Mouse (Mus musculus) right cerebral cortex, adult 18-20 months (tissue): ENCODE measurements around the gene Sdccag8.
A peak's percentile ranks its signal among the peaks of the same experiment; 100 is the strongest.

Experiments used
- DNase-seq: peaks from one replicate; pipeline ENCODE4 v3.0.0; 2022; ENCODE audit warnings: mixed read lengths

Sdccag8 gene

DNA sequence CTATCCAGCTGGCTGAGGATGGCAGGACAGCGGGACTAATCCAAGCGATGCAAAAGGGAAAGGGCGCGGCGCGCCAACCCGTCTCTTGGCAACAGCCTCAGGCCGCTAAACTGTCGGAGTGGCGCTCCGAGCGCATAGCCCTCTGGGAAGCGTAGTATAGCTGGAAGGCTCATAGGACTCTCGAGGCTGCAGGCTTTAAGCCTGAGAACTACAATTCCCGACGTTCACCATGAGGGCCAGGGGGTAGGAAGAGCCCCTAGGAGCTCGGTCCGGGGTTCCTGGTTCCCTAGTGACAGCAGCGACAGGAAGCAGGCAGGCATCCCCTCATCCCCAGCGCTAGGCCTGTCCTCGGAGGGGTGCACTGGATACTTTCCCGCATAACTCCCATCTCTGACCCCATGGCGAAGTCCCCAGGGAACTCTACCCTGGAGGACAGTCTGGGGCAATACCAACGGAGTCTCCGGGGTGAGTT, at the start of gene Sdccag8:
Gene Sdccag8 (plus strand): TSS at position 70 of the 472 bp plus-strand sequence.
- DNase-seq: peak; percentile 98

DNA sequence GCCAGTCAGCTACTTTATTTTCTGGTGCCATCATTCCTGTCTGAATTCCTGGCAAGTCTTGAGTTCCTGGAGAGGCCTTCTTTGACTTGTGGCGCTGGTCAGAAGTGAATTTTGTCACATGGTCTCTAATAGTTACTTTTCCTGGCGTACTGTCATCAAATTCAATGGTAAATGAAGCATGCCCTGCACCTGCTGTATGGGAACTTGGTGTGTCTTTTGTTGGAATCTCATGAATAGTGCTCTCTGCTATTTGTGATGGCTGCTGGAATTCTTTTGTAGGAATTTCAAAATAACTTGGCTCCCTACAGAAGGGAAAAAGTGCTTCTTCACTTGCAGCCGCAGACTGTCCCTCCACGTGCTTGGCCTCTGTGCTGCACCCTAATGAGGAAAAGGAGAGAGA, 39.9 kb upstream of the Sdccag8 start:
- DNase-seq: no peak

DNA sequence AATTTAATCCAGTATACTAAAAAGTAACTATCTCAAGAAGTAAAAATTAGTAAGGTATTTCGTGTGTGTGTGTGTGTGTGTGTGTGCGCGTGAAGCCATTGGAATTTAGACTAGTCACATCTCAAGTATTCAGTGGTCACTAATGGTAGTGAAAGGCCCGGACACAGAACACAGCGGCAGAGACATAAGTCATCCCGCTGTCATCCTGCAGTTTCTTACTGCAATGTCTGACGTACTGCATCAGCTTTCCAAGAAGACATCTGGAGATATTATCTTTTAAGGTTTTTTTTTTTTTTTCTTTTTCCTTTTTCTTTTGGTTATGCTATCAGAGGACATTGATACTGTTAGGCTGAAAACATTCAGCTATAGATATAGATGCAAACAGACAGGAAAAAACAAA, 25.1 kb upstream of the Sdccag8 start:
- no peak for DNase-seq

DNA sequence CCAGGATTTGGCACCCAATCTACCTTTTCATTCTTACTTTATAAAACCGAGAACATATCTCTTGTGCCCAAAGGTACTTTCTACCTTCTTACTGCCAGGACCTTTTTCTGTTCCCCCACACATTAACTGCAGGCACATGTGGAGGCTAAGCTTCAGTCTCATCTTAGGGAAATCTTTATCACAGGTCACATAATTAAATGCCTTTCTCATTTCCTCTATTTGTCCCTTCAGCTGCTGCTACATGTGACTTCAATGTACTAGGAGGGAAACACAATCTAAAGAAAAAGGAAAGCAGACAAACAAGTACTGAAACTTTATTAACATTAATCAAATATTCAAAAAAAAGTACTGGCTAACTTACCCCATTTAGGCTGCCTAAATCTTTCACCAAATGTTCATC, 22.3 kb upstream of the Sdccag8 start:
- DNase-seq: no peak

DNA sequence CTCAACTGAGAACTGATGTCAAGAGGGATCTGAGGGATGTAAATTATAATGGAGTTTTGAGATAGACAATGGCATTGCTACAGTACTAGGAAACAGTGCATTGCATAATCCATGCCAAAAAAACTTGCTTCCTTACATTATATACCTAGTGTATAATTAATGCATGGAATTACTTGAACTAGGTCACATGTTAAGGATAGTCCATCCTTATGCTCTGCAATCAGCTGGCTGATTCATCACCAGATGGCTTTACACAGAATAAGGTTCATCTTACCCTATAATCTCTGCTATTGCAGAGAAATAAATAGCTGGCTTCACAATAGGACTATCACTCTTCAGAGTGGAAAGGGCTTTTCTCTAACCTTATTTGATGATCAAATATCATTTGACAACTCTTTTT, 15.8 kb upstream of the Sdccag8 start:
- DNase-seq: no peak

DNA sequence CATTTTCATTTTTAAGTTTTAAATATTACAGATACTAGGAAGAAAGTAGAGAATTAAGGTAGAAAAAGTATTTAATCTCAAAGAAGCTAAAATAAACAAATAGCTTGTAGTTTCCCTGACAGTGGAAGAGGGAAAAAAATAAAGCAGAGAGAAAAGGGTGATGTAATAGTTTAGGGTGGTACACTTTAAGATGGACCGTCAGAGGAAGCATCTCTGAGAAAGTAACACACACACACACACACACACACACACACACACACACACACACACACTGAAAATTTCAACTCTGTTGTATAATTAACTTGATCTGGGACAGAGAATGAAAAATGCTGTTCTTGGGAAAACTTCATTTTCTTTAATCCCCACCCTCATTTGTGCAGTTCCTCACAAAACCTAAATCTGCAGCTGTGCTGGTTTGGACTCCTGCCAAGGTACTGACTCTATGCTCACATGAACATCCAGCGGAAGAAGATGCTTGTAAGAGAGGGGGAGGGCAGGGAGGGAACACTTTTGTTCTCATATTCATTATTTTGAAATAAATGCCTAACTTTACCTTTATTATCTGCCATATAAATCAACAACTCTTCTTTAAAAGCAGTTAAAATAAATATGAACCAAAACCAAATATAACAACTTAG, 13.6 kb upstream of the Sdccag8 start:
- DNase-seq: peak; percentile 70

DNA sequence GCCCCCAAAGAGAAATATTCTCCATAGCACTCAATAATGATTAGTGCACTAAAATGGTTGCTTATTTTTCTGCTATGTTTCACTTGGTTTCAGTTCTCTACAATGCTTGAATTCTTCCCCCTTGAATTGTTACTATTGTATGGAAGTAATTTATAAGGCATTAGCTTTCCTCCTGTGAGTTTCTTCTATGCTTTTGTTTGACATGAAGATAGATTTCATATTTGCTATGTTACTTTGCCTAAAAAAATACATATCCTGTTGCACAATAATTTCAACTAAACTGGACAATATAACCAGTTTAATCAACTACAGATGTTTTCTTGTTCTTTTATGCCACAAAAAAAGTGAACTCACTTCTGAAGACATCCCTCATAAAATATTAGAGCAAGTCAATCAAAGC, 4.3 kb upstream of the Sdccag8 start:
- no peak for DNase-seq

DNA sequence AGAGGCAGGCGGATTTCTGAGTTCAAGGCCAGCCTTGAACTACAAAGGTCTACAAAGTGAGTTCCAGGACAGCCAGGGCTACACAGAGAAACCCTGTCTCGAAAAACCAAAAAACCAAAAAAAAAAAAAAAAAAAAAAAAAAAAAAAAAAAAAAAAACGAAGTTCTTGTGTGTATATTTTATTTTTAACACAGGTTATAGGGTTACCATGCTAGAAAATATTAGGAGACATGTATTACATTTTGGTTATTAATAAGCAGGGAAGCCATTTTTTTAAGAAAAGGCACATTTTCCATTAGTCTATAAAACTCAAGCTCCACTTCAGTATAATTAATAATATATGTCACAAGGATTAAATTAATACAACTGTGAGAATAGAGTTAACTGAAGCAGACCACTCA, 2.6 kb upstream of the Sdccag8 start:
- no peak for DNase-seq

DNA sequence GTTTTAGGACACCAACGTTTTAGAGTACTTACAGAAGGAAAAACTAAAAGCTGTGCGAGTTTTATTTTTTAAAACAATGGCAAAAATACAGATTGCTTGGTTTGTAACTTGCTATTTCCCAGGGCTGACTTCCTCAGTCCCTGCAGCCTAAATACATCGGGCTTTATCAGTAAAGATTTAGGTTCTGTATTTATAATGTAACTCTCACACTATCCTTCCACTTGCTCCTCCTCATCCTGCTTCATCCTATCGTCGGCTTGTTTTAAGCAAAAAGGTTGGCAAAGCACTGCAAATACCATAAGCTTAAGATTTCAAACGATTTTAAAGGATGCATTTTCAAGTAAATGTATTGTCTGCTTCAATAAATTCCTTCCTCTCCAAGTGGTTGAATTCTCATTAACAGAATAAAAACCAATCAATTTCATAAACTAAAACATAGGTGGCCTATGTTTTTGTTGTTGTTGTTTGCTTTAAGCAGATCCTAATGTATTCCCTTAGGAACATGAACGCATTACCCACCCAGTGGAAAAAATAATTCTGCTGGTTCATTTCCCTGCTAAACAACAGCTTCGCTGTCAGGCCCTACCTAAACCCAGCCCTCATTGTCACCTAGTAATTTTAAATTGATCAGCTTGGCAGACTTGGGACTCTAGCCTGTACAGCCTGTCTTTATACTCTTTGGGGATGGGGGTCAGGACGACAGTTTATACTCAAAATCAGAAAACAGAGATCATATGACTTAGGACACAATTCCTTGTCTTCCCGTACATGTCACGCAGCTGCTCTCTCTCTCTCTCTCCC, 1.8 kb upstream of the Sdccag8 start:
- DNase-seq: no peak

DNA sequence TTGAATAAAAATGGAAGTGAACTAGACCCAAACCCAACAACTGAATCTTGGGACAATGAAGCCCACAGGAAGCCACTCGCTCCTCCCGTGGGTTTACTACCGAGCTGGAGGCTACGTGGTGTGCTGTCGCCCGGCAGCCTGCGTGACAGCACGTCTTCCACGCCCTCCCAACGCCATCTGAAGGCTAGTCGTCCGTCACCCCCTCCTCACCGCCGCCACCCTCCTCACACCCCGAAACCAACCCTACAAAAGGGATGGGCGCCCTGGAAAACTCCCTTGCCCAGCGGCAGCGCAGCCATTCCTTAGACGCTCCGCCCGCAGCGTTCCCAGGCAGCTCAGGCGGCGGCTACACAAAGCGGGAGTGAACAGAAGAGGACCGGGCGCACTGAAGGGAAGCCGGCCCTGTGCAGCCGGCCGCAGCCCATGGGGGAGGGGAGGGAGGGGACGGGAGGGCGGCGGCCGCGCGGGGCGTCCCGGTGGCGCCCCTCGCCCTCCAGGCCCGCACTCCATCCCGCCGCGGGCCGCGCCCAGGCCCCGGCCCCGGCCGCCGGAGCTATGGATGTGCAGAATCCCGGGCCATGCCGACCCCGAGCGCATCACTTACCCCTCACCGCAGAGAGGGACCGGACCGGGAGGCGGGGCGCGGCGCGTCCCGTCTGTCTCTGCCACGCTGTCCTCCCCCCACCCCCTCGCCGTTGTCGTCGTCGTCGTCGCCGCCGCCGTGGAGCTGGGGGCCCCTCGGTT, 996 bp upstream of the Sdccag8 start:
- peak; percentile 78 for DNase-seq

DNA sequence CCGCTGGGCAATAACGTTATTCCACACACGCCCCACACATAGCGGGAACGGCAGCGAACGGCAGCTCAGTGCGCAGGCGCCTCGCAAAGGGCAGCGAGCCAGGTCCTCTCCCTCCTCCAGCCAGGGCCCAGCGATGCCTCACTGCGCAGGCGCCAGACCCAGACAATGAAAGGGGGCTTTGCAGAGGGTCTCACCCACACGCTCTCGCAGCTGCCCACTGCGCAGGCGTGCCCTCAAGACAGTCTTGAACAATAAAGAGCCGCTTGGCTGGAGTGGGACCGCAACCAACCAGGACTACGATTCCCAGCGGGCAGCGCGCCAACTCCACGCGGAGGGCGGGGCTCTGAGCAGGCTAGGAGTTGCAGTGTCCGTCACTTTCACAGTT, 432 bp upstream of the Sdccag8 start, which contains the start of gene Cep170:
Gene Cep170 (minus strand): TSS at position 32 of the 385 bp plus-strand sequence.
- peak; percentile 96 for DNase-seq

DNA sequence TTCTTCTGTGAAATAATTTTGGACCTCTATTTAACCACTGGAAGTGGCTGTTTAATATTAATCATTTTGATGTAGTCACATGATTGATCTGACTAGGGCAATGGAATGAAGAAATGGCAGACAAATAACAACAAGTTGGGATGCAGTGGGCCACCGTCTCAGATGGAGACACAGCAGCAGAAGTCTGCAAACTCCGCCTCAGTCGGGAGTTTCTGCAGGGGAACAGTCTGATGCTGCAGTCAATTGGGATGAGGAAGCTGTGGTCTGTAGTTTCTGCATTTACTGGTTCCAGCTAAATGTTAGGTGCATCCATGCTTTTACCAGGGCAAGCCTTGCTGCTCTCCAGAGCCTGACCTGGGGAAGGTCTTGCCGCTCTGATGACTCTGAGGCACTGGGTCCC, 2.3 kb downstream of the Sdccag8 start:
- DNase-seq: no peak

DNA sequence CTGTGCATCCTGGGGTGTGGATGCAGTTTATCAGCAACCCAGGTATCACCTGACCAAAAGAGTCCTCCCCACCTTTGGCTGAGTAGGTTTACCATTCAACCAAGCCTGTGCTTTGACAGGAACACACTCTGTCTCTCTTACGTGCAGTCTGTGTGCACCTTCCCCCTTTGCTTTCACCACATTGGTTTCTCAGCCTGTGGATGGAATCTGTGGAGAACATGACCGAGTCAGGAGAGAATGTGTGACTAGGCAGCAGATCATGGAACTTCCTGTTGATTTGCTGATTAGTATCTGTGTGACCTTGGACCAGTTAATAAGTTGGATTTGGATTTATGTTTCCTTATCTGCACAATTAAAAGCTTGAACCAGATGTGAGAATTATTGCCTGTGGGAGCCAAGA, 3.7 kb downstream of the Sdccag8 start:
- no peak for DNase-seq

DNA sequence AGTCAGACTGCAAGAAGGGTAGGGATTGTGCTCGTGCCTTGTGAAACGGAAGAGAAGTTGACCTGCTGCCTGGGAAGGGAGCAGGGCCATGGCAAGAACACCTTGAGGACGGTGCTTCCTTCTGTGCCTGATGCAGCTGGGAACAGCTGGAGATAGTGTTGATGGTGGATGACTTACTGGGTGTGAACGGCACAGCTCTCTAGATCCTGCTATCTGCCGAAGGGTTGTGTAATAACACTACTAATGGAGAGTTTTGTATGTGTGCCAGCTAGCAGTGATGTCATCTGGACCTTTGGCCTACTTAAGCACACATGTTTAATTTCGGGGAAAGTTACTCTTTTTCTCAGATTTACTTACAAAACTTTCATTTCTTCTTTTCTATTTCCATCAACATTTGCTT, 4.3 kb downstream of the Sdccag8 start:
- DNase-seq: no peak

DNA sequence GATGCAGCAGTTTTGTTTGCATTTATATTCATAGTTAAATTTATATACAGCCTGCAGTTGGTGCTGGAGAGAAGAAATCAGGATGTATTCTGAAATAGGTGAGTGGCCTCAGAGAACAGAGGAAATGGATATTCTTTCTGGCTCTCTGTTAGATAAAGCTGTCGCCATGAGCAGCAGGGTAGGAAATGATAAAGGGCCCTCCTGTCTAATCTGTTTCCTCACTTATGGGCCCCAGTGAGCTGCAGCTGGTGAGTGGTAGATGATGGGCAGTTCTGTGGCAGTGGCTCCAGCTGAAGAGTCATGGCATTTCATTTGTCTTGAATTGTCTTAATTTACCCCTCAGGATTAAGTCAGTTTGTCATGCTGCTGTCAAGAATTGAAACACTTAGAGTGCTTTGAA, 7.5 kb downstream of the Sdccag8 start:
- DNase-seq: no peak

DNA sequence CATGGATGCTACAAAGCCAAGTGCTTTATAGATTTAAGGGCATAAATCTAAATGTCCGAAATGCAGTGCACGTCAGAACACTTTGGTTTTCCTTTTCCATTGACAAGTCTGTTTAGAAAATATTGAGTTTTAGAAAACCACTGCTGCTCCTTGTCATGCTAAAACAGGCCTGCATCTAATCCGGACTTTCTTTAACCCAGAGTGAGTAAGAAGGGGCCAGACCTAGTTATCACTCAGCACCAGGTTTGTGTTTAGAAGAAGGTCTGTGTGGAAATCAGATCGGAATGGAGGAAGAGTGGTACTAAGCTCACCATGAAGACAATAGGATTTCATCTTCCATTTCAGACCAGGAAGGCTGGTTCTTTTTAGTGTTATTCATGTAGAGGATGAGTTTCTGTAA, 8.5 kb downstream of the Sdccag8 start:
- no peak for DNase-seq

DNA sequence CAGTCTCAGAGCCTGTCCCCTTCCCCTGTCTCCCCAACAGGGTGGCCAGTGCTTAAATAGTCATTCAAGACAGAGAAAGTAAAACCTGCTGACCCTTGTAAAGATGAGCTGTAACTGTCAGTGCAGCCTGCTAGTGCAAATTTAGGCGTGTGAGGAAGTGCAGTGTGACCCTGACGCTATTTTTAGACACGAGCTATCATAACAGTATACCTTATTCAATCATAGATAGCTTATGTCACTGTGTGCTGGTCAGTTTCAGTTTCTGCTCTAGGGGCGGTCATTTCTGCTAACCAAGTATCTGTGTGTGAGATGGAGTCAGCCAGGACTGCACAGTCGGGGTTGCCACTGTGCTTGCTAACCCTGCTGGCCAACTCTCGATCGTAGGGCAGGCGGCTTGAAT, 9.4 kb downstream of the Sdccag8 start:
- no peak for DNase-seq

DNA sequence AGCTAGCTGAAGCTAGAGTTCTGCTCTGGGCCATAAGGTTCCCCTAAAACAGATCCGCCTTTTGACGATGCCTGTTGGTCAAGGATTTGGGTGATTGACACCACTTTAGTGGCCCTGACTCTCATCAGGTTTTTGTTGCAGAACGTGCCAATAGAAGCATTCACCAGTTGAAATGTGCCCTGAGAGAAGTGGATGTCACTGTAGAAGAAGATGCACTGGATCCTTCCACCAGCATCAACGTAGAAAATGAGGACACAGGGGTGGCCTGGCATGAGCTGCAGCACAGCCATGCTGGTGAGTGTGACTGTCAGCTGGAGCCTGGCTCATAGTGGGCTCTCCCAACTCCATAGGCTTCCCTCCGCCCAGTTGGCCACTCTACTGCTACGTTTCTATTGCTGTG, 10.2 kb downstream of the Sdccag8 start:
- DNase-seq: no peak

DNA sequence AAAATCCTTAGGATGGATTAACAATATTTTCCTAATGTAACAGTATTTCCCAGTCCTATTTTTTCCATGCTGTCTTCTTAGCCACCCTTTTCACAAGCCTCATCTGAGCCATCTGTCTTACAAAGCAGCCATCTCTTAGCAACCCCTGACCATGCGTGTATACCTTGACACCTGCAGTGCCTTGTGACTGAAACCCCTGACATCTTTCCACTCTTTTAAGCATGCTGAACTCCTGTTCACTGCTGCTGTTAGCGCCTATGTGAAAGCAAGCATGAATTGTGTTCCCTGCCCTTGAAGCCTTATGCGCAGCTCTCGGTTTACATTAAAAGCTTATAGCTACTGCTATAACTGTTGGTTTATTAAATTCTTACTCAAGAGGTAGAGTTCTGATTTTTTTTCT, 10.6 kb downstream of the Sdccag8 start:
- no peak for DNase-seq

DNA sequence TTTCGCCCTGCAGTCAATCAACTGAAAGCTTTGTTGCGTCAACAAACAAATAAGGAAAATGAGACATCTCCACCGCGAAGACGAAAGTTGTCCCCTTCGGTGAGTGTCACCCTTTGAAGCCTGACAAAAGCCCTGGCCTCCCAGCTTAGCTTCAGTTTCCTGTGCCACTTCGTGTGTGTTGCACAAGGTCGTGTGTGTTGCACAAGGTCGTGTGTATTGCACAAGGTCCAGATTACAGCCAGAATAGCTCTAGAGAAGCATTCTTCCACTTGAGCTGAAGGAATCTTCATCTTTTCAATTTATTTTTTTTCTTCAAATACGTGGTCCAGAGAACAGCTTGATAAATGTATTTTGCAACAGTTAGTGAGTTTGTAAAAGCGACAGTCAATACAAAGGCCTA, 11.7 kb downstream of the Sdccag8 start:
- no peak for DNase-seq

DNA sequence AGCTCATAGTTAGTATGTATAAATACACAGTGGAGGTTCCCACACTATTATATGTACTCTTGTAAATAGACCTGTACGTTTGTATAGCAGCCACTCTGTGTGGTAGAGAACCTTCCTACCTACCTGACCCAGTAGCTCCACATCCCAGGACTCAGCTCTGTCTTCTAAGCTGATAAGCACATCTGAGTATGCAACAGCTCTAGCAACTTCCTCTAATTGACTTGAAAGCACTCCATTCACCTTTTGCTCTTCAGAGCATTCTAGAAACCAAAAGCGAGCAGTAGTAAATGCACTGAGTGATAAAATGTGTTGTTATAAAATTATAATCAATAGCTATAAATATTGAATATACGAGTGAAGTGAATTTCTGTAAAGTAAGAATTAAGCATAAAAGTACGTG, 12.5 kb downstream of the Sdccag8 start:
- DNase-seq: no peak

DNA sequence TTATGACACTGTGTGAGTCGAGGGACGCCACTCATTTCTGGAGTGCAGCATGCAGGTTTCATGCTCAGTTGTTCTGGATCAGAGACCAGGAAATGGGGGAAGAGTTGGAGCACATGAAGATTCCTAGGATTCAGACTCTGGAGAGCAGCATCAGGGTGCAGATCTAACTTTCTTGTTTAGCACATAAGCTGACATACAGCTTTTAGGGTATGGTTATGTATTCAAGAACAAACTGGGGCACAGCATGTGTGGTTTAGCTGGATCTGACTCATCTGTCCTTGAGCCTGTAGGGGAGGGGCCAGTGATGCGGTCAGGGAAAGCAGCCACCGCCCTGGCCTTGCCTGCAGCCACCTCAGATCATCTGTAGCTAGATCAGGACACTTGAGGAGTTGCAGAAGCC, 12.9 kb downstream of the Sdccag8 start:
- no peak for DNase-seq

DNA sequence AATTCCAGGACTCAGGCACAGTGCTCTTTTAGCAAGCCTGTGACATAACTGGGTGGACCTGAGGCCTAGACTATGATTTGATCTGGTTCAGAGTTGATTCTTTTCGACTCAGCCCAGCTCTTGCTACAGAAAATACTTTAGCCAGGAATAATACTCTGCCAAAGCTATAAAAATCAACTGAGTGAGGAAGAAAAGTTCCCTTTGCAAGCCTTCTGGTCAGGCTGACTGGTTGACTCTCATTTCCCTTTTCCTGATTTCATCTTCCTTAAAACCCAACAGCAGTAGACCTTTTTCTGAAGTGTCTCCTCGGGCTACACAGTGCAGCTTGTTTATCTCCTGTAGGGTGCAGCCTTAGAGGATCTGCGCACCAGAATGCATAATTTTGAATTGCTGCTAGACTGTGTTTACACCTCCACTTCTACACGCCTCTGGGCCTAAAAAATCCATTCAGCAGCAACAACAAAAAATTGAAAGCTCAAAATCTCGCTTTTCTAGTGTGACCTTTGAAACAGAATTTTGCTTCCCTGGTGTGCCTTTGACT, 13.6 kb downstream of the Sdccag8 start:
- no peak for DNase-seq

DNA sequence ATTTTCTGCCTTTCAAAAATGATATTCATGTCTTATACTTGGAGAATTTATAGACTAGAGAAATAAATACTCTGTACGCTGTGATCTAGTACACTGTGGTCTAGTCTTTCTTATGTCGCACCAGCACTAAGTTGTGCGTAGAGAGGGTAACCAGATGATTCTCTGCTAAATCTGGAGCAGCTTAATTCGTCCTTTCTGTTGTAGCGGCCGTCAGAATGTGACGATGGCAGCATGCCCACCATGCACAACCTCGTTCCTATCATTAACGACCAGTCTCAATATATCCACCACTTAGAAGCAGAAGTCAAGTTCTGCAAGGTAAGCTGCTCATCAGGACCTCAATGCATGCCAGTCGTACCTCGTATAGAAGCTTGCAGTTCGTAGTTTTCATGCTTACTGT, 14.2 kb downstream of the Sdccag8 start:
- DNase-seq: no peak
